Mouse (Mus musculus) liver, embryonic 11.5 days (tissue): ENCODE results near the gene Cars2. TPM values are rescaled to one million over a fixed set of nuclear protein-coding genes. Genes with fewer than 3 reads are reported as not detected.
"Not testable (repeated sequence)": the region's sequence is repeated elsewhere in the genome, so short reads cannot be mapped to it uniquely, and the experiment has no call there.

Experiments
- ATAC-seq: fragments of 200-750 bp; cut with Nextera tagmentation; replicated peaks from 2 replicates; pipeline ENCODE4 v1.8.0; 2017; ENCODE audit warnings: moderate number of reproducible peaks, mild to moderate bottlenecking, moderate TSS enrichment, moderate library complexity; ENCODE audit not compliant: low FRiP score
- DNase-seq: peaks from one replicate; pipeline ENCODE4 v3.0.0-alpha.2; 2017; ENCODE audit warnings: low spot score
- H3K27ac ChIP-seq: fragments of 300-500 bp; sonication (generic); 2 replicates; pipeline ENCODE4 v1.5.1; 2014; ENCODE audit warnings: mild to moderate bottlenecking, low read depth, low read length, control low read depth
- H3K27me3 ChIP-seq: fragments of 300-500 bp; sonication (generic); replicated peaks from 2 replicates; pipeline ENCODE4 v1.6.1; 2014; ENCODE audit warnings: low read length, mixed read lengths; ENCODE audit not compliant: control insufficient read depth, insufficient read depth
- H3K36me3 ChIP-seq: fragments of 300-500 bp; sonication (generic); 2 replicates; pipeline ENCODE4 v1.6.1; 2014; ENCODE audit warnings: mild to moderate bottlenecking, low read length, moderate library complexity, mixed read lengths; ENCODE audit not compliant: control insufficient read depth, insufficient read depth
- H3K4me1 ChIP-seq: fragments of 300-500 bp; sonication (generic); replicated peaks from 2 replicates; pipeline ENCODE4 v1.6.1; 2014; ENCODE audit warnings: low read length, mixed read lengths; ENCODE audit not compliant: control insufficient read depth, insufficient read depth
- H3K4me2 ChIP-seq: fragments of 300-500 bp; sonication (generic); 2 replicates; pipeline ENCODE4 v1.6.1; 2014; ENCODE audit warnings: mild to moderate bottlenecking, control low read depth, moderate library complexity
- H3K4me3 ChIP-seq: fragments of 300-500 bp; sonication (generic); 2 replicates; pipeline ENCODE4 v1.5.1; 2014; ENCODE audit warnings: low read depth, low read length, control low read depth
- H3K9ac ChIP-seq: fragments of 300-500 bp; sonication (generic); 2 replicates; pipeline ENCODE4 v1.6.1; 2014; ENCODE audit warnings: low read depth, low read length, control low read depth
- H3K9me3 ChIP-seq: fragments of 300-500 bp; sonication (generic); 2 replicates; pipeline ENCODE4 v1.6.1; 2016; ENCODE audit warnings: low read length, inconsistent platforms, mixed read lengths; ENCODE audit not compliant: control insufficient read depth
- WGBS: fragments of 180-500 bp; shearing (Covaris S2); extraction: QIAGEN DNeasy Blood & Tissue Kit; methylation state at CpG from one replicate; pipeline ENCODE4 v1.1.7; 2014; 5-methylcytosine and 5-hydroxymethylcytosine counted together
- polyA plus RNA-seq: library from polyadenylated mRNA; unstranded; fragments of >200 nt; fragmentation: Nextera tagmentation; extraction: Ambion mirVana; gene quantifications from 2 replicates; pipeline ENCODE4 v1.2.1, GENCODE M21; 2014

Cars2 gene
- polyA plus RNA-seq, 1 experiment from 2014 or later: 33.1 TPM

DNA sequence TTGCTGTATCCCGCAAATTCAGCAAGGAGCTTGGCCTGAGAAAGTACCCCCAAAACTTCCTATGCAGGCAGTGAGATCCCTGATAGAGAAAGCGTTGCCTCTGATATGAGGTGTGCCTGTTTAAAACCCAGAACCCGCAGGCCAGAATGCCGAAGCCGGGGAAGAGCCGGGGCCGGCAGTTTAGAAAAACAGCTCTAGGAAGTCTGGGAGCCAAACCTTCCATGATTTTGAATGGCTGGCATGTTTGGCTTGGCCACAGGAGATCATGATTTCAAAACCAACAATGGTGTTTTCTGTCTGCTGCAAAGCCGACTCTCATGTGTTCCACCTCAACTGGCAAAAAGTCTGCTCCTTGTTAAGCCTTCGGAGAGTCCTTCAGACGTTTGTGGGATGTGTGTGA, 1.8 kb upstream of the Cars2 start:
- 84% methylated on average over 10 of the region's 10 CpGs for WGBS
- DNase-seq (no peak), ATAC-seq (no peak)
- Histone ChIP-seq H3K36me3 (peaks cover 1% of the 10 kb centered on the region; the same call in 1 of the 2 replicates), H3K4me2 (no peak overlapping the region), H3K9me3 (no peaks in the 10 kb centered on the region), H3K9ac (no peak overlapping the region), H3K4me1 (peaks cover 13% of the 10 kb centered on the region), H3K4me3 (no peak overlapping the region), H3K27ac (no peak overlapping the region), H3K27me3 (no peaks in the 10 kb centered on the region)

DNA sequence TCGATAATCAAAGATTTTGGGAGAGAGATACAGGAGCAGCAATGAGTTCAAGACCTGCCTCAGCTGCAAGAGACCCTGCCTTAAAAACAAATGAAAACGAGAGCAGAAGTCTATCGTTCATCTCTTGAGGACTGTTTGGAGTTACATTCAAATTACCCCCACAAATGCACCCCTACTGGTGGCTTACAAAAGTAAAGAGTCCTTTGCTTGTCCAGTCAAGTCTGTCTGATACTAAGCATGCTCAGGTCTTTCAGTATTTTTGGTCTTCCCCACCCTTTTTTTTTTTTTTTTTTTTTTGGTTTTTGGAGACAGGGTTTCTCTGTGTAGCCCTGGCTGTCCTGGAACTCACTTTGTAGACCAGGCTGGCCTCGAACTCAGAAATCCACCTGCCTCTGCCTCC, 914 bp upstream of the Cars2 start:
- not testable (repeated sequence) for H3K9me3 ChIP-seq, ATAC-seq, H3K4me3 ChIP-seq, H3K9ac ChIP-seq, H3K36me3 ChIP-seq, H3K27me3 ChIP-seq, DNase-seq, H3K27ac ChIP-seq
- Histone ChIP-seq H3K4me1 (peaks cover 13% of the 10 kb centered on the region), H3K4me2 (peak overlapping the region; percentile 73)
- WGBS: 77% methylated on average over 4 of the region's 4 CpGs

DNA sequence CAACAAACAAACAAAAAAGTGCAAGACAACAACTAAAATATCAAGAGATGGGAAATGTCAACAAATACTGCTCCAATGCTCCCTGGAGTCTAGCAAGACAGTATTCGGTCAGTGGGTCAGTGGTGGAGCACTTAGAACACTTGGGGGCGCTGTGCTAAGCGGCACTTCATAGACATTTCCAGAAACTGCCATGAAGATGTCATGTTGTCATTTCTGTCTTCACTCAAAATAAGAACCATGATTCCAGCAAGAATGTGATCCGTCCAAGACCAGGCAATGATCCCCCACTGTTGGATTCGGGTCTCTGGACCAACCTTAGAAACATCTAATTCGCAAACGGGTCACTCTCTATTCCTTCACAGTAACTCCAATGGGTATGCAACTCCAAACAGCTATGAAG, 877 bp downstream of the Cars2 start:
- Histone ChIP-seq H3K4me2 (peak overlapping the region; percentile 73), H3K27me3 (no peaks in the 10 kb centered on the region), H3K27ac (peak overlapping the region; percentile 84), H3K36me3 (peaks cover 5% of the 10 kb centered on the region; the same call in 1 of the 2 replicates), H3K9ac (peak overlapping the region; percentile 84), H3K4me1 (peaks cover 13% of the 10 kb centered on the region), H3K9me3 (no peaks in the 10 kb centered on the region), H3K4me3 (peak overlapping the region; percentile 81)
- ATAC-seq: no peak
- peak; percentile 59 for DNase-seq
- WGBS: 11% methylated on average over 7 of the region's 7 CpGs

DNA sequence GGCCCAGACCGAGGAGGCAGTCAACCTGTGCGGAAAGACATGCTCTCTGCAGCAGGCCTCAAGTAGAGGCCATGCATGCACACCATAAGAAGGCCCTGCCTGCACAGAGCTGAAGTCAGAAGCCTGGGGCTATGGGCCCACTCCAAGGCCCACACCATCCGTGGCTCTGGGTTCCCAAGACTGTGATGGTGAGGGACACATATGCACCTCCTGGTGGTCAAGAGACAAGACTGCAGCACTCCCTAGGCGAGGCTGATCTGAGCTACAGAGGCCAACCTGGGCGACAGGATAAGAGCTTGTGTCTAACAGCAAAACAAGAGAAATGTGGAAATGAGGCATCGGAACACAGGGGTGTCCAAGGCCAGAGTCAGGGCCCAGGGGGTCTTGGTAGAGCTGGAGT, 3.5 kb downstream of the Cars2 start:
- Histone ChIP-seq H3K27me3 (no peaks in the 10 kb centered on the region), H3K36me3 (peaks cover 15% of the 10 kb centered on the region), H3K4me2 (no peak overlapping the region), H3K4me1 (peaks cover 4% of the 10 kb centered on the region; the same call in 1 of the 2 replicates), H3K4me3 (no peak overlapping the region), H3K9ac (no peak overlapping the region), H3K27ac (no peak overlapping the region), H3K9me3 (no peaks in the 10 kb centered on the region)
- ATAC-seq (peak; percentile 19; the same call in 1 of the 2 replicates), DNase-seq (no peak)
- WGBS: 69% methylated on average over 6 of the region's 6 CpGs

DNA sequence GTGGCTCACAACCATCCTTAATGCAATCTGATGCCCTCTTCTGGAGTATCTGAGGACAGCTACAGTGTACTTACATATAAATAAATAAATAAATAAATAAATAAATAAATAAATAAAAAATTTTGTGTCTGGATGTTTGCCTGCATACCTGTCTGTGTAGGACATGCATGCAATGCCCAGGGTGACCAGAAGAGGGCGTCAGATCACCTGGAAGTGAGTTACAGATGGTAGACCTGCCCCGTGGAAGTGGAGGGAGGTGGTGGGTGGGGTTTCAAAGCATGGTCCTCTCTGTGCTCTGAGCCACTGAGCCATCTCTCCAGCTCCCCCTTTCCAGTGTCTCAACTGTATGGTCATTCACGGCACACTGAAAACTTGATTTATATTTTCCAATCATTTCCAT, 6.2 kb downstream of the Cars2 start:
- DNase-seq: peak; percentile 50
- Histone ChIP-seq H3K4me2 (no peak overlapping the region), H3K36me3 (peaks cover 26% of the 10 kb centered on the region), H3K9ac (no peak overlapping the region), H3K4me3 (no peak overlapping the region), H3K27ac (no peak overlapping the region), H3K4me1 (no peaks in the 10 kb centered on the region), H3K9me3 (no peaks in the 10 kb centered on the region), H3K27me3 (no peaks in the 10 kb centered on the region)
- no peak for ATAC-seq
- WGBS: 40% methylated on average over 3 of the region's 3 CpGs

DNA sequence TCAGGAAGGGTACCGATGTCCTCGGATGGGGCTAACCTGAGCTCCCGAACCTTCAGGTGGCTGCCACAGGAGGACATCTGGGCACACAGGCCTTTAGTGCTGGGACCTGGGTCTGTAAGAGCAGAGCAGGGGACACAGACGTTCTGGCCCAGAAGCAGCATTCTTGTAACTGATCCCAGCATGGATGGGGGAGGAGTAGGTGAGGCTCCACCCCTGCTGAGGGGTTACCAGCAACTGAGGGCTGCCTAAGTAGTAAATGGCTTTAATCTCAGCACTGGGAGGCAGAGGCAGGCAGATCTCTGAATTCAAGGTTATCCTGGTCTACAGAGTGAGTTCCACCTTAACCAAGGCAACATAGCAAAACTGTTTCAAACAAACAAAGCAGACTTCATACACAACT, 7.7 kb downstream of the Cars2 start:
- peaks cover 26% of the 10 kb centered on the region for H3K36me3 ChIP-seq
- no peak overlapping the region for H3K4me2 ChIP-seq
- H3K9ac ChIP-seq: no peak overlapping the region
- H3K4me3 ChIP-seq: no peak overlapping the region
- no peak for ATAC-seq
- no peaks in the 10 kb centered on the region for H3K4me1 ChIP-seq
- DNase-seq: no peak
- H3K27me3 ChIP-seq: no peaks in the 10 kb centered on the region
- H3K27ac ChIP-seq: no peak overlapping the region
- 86% methylated on average over 4 of the region's 4 CpGs for WGBS
- H3K9me3 ChIP-seq: no peaks in the 10 kb centered on the region

DNA sequence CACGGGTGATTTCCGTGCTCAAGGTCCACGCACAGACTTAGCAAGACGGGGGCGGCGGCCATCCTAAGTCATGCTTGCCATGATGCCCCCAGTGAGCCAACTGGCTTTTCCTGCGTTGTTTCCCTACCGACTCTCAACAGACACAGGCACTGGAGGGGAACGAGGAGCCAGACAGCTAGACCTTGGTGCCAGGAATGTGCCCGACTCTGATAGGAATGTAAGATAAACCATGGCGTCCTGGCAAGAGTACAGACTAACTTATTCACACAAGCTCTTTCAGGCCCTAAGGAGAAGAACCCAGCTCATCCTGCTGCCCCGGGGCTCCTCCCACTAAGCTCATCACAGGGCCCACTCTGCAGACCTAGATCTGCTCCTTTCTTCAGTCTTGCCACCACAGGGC, 8.6 kb downstream of the Cars2 start:
- H3K4me2 ChIP-seq: no peak overlapping the region
- H3K27ac ChIP-seq: no peak overlapping the region
- no peaks in the 10 kb centered on the region for H3K9me3 ChIP-seq
- DNase-seq (no peak), ATAC-seq (no peak)
- no peaks in the 10 kb centered on the region for H3K4me1 ChIP-seq
- H3K4me3 ChIP-seq: no peak overlapping the region
- 90% methylated on average over 12 of the region's 12 CpGs for WGBS
- H3K36me3 ChIP-seq: peaks cover 25% of the 10 kb centered on the region
- H3K9ac ChIP-seq: no peak overlapping the region
- H3K27me3 ChIP-seq: no peaks in the 10 kb centered on the region

DNA sequence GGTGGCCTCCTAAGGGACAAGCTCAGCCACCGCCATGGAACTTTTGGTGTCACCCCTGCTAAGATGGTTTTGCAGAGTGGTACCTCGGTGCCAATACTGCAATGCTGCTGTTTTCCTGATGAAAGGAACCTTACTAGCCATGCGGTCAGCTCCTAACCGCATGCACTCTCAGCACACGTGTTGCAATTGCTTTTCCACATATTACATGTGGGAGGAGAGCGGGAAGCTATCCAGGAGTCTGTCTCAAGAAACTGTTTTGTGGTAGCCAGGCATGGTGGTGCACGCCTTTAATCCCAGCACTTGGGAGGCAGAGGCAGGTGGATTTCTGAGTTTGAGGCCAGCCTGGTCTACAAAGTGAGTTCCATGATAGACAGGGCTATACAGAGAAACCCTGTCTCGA, 10.4 kb downstream of the Cars2 start:
- H3K27me3 ChIP-seq: no peaks in the 10 kb centered on the region
- H3K4me2 ChIP-seq: no peak overlapping the region
- H3K9ac ChIP-seq: no peak overlapping the region
- no peak overlapping the region for H3K4me3 ChIP-seq
- H3K36me3 ChIP-seq: peaks cover 28% of the 10 kb centered on the region
- no peak for ATAC-seq
- H3K4me1 ChIP-seq: no peaks in the 10 kb centered on the region
- no peaks in the 10 kb centered on the region for H3K9me3 ChIP-seq
- no peak overlapping the region for H3K27ac ChIP-seq
- WGBS: 91% methylated on average over 8 of the region's 8 CpGs
- no peak for DNase-seq

DNA sequence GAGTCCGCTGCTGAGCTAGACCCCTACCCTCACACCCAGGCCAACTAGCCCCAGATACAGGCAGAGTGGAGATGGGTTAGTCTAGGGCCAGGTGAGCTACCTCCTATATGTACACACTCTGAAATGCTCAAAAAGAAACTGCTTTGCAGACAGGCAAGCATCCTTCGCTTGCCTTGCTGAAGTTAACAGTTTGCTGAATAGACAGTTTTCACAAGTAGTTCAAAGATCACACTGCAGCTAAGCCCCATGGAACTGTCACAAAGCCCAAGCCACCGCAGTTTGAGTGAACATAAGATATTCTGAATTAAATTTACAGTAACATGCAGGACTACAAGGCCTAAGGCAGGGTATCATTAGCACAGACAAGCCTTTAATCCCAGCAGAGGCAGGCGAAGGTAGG, 11.5 kb downstream of the Cars2 start:
- peaks cover 34% of the 10 kb centered on the region for H3K36me3 ChIP-seq
- no peak overlapping the region for H3K4me3 ChIP-seq
- WGBS: 92% methylated on average over 4 of the region's 4 CpGs
- no peaks in the 10 kb centered on the region for H3K4me1 ChIP-seq
- no peaks in the 10 kb centered on the region for H3K27me3 ChIP-seq
- no peak overlapping the region for H3K4me2 ChIP-seq
- DNase-seq (no peak), ATAC-seq (no peak)
- no peak overlapping the region for H3K27ac ChIP-seq
- no peak overlapping the region for H3K9ac ChIP-seq
- no peaks in the 10 kb centered on the region for H3K9me3 ChIP-seq
